Mouse (Mus musculus): ENCODE results near the gene Sh3gl1.

- no peak for TF ChIP-seq CTCF (IDR thresholded peaks at IDR 0.05; ENCODE audit: borderline replicate concordance, insufficient read depth, low read depth, low read length)
- TF ChIP-seq POLR2A (IDR thresholded peaks at IDR 0.05; ENCODE audit: borderline replicate concordance, insufficient read depth, low read length), result no peak
These were observed 34.7 kb upstream of the Sh3gl1 start for GRCm38 (mm10) chr17:56071126-56071525.
